Mouse (Mus musculus) mesoderm, embryonic 11.5 days (tissue): ENCODE measurements at regions not wholly inside any gene's neighbourhood (a gene's known extent, or its start where the extent isn't known, plus 50 kb on each side); places are given as distances from the start of the nearest gene placed in this dataset.
"Not testable (repeated sequence)": the region's sequence is repeated elsewhere in the genome, so short reads cannot be mapped to it uniquely, and the experiment has no call there.

Experiments used
- DNase-seq: peaks from one replicate; pipeline ENCODE4 v3.0.0-alpha.2; 2012; ENCODE audit warnings: low read depth, low spot score

- no peak for DNase-seq
These were observed 60.6 kb upstream of the Helt start for GRCm38 (mm10) chr8:46355066-46355465.

GRCm38 (mm10) chr8:46357961-46358360 is 63.5 kb upstream of the Helt start:
- not testable (repeated sequence) for DNase-seq

GRCm38 (mm10) chr8:46362871-46363306 is 68.4 kb upstream of the Helt start:
- no peak for DNase-seq

GRCm38 (mm10) chr8:46365711-46366110 is 71.2 kb upstream of the Helt start:
- no peak for DNase-seq

- no peak for DNase-seq
These were observed 72.7 kb upstream of the Helt start for GRCm38 (mm10) chr8:46367125-46367524.

GRCm38 (mm10) chr8:46374092-46374491 is 79.6 kb upstream of the Helt start:
- no peak for DNase-seq

- no peak for DNase-seq
These were observed 81.5 kb upstream of the Helt start for GRCm38 (mm10) chr8:46375986-46376385.

- no peak for DNase-seq
These were observed 85.9 kb upstream of the Acsl1 start for GRCm38 (mm10) chr8:46384926-46385325.

GRCm38 (mm10) chr8:46385806-46386205 is 85.0 kb upstream of the Acsl1 start:
- DNase-seq: no peak

- peak; percentile 6 for DNase-seq
These were observed 84.3 kb upstream of the Acsl1 start for GRCm38 (mm10) chr8:46386553-46386952.

GRCm38 (mm10) chr8:46387037-46387436 is 83.8 kb upstream of the Acsl1 start:
- DNase-seq: no peak

- no peak for DNase-seq
These were observed 82.4 kb upstream of the Acsl1 start for GRCm38 (mm10) chr8:46388421-46388820.

- no peak for DNase-seq
These were observed 80.4 kb upstream of the Acsl1 start for GRCm38 (mm10) chr8:46390431-46390830.

- no peak for DNase-seq
These were observed 79.2 kb upstream of the Acsl1 start for GRCm38 (mm10) chr8:46391678-46392077.

- DNase-seq: no peak
These were observed 77.5 kb upstream of the Acsl1 start for GRCm38 (mm10) chr8:46393296-46393695.

GRCm38 (mm10) chr8:46394750-46395149 is 76.1 kb upstream of the Acsl1 start:
- no peak for DNase-seq

- no peak for DNase-seq
These were observed 75.5 kb upstream of the Acsl1 start for GRCm38 (mm10) chr8:46395348-46395747.

GRCm38 (mm10) chr8:46397081-46397480 is 73.8 kb upstream of the Acsl1 start:
- no peak for DNase-seq

- no peak for DNase-seq
These were observed 73.1 kb upstream of the Acsl1 start for GRCm38 (mm10) chr8:46397777-46398176.

- DNase-seq: no peak
These were observed 70.2 kb upstream of the Acsl1 start for GRCm38 (mm10) chr8:46400595-46400994.

- DNase-seq: no peak
These were observed 66.8 kb upstream of the Acsl1 start for GRCm38 (mm10) chr8:46403877-46404560.

- no peak for DNase-seq
These were observed 62.0 kb upstream of the Acsl1 start for GRCm38 (mm10) chr8:46408886-46409285.

- DNase-seq: no peak
These were observed 61.5 kb upstream of the Acsl1 start for GRCm38 (mm10) chr8:46409296-46409695.
